Mouse (Mus musculus) lung, adult 2 months (tissue): ENCODE results near the gene Car2. TPM values are rescaled to one million over a fixed set of nuclear protein-coding genes. Genes with fewer than 3 reads are reported as not detected.

Experiments used
- DNase-seq: peaks from one replicate; pipeline ENCODE4 v3.0.0; 2022
- H3K4me1 ChIP-seq: fragments of 200-500 bp; 2 replicates; pipeline ENCODE4 v1.6.1; 2011; ENCODE audit warnings: low read length; ENCODE audit not compliant: control insufficient read depth, insufficient read depth
- H3K4me3 ChIP-seq: fragments of 200-500 bp; replicated peaks from 2 replicates; pipeline ENCODE3; 2011; ENCODE audit warnings: low read depth, mild to moderate bottlenecking, control low read depth, low read length; ENCODE audit errors: extremely low read depth
- CTCF ChIP-seq: fragments of 200-500 bp; IDR thresholded peaks from 2 replicates; pipeline ENCODE4 v1.5.1; 2011; ENCODE audit warnings: mild to moderate bottlenecking, low read length, control low read depth; ENCODE audit not compliant: insufficient read depth
- POLR2A ChIP-seq: fragments of 200-500 bp; IDR thresholded peaks from 2 replicates; pipeline ENCODE4 v1.6.1; 2011; ENCODE audit warnings: low read depth, mild to moderate bottlenecking, control low read depth, low read length, borderline replicate concordance; ENCODE audit errors: extremely low read depth
- WGBS: fragments of 180-500 bp; shearing (Covaris S2); methylation state at CpG from one replicate; pipeline ENCODE4 v1.1.7; 2018; 5-methylcytosine and 5-hydroxymethylcytosine counted together
- polyA plus RNA-seq: library from polyadenylated mRNA; depleted of rRNA; stranded (reverse); fragments of >200 nt; gene quantifications from 2 replicates; pipeline ENCODE4 v1.2.3, GENCODE M21; 2012

Gene Car2
- polyA plus RNA-seq, 1 experiment: 194 TPM

DNA sequence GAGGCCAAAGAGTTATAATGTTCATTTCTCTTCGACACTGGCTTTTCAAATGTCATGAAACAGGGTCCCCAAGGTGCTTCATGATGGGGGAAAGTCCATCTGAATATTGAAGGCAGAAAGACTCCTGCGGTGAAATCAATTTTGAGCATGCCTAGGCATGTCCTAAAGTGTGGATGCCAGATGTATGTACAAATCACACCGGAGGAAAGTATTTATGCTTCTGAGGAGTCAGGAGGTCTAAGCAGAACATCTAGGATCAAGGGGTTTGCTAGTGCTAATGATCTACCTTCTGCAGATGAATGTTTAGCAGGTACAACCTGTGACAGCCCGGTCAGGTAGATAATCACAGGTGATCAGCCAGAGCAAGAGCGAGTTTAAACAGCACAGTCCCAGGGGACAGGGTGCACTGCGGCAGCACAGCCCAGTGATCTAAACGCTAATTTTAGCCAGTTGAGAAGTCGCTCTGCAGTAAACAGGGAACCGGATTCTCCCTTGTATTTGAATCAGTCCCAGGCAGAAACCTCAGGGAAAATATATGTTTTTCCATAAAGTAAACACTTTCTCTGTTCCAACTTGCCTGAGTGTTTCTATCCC is 9.7 kb upstream of the Car2 start:
- WGBS: 64% methylated on average over 9 of the region's 9 CpGs
- TF ChIP-seq POLR2A (no peak), CTCF (no peak)
- DNase-seq: no peak
- H3K4me1 ChIP-seq: no peaks in the 10 kb centered on the region
- no peak overlapping the region for H3K4me3 ChIP-seq

DNA sequence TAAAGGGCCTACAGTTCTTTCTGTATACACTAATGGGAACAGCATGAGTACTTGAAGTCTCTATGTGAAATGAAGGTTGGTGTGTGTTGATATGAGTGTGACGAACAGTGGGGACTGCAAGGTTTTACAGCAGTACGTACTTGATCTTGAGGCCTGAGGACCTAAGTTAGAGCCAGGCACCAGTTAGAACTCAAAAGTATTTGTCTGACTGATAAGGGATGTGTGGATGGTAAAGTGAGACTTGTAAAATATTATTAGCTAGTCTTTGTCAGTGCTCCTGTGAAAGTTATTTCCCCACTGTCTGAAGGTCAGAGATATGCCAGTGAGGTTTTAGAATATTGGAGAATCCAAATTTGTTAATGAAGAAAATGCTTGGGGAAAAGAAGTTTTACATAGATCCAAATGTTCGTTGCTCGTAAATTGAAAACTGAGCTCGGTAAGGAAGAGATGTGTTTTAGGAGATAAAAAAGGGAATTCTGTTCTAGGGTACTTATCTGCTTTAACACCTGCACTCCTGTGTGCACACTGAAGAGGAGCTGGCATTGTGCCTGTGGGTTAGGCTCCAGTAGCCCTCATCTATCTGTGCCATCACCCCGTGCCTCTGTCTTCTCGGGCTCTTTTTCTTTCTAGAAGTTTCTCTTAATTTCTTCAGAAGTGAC is 8.7 kb upstream of the Car2 start:
- no peak overlapping the region for H3K4me3 ChIP-seq
- DNase-seq: no peak
- H3K4me1 ChIP-seq: no peaks in the 10 kb centered on the region
- WGBS: 79% methylated on average over 7 of the region's 7 CpGs
- TF ChIP-seq POLR2A (no peak), CTCF (no peak)

DNA sequence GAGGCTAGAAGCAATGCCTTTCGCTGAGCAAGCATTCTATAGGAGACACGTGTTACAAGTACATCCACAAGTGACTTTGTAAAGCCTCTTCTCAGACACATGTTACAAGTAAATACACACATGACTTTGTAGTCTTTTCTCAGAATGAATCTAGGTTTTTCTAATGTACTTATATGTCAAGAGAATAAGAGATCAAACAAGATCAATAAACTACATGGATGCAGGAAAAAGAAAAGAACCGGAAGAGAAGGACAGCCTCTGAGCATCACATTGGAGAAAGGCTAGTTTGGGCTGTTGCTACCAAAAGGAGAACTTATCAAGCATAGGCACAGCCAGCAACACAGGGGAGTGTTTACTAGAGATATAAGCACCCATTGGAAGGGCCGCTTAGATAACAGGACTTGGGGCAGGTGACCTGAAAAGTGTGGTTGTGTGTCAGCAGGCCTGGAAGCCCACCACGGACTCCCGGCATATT is 7.3 kb upstream of the Car2 start:
- 76% methylated on average over 6 of the region's 6 CpGs for WGBS
- DNase-seq: no peak
- H3K4me3 ChIP-seq: no peak overlapping the region
- TF ChIP-seq POLR2A: no peak
- TF ChIP-seq CTCF: no peak
- H3K4me1 ChIP-seq: no peaks in the 10 kb centered on the region

DNA sequence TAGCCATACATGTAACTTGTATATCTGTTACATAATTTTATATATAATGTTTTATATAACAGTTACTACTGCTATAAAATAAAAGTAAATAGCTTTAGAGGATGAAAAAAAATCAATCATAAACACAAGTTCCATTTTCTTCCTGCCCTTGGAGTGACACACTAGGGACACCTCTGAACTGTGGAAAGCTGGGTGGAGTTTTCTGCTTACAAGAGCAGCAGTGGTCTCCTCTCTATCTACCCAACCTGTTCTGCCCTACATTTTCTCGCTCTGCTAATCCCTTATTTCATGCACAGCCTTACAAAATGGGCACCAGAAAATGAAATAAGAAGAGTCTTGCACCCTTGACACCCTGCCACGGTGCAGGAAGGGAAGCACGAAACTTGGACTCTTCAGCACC is 6.8 kb upstream of the Car2 start:
- 75% methylated on average over 3 of the region's 3 CpGs for WGBS
- TF ChIP-seq POLR2A: no peak
- TF ChIP-seq CTCF: no peak
- no peak for DNase-seq

DNA sequence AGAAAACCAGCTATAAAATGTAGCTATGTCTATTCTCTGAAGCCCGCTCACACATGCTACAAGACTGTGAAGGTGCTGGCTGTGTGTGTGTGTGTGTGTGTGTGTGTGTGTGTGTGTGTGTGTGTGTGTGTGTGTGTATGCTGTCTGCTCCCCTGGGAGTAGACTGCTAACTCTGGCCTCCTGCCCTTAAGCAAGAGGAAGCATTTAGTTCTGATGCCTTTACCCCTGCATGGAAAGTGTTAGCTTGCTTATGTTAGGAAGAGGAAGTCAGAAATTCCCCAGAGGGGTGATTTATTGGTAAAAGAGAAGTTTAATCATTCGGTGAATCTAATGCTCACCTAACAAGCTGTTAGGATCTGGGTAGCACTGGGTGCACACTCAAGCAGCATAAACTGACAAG is 5.8 kb upstream of the Car2 start:
- no peak for DNase-seq
- Histone ChIP-seq H3K4me3 (no peak overlapping the region), H3K4me1 (no peaks in the 10 kb centered on the region)
- WGBS: 54% methylated on average over 2 of the region's 2 CpGs
- TF ChIP-seq CTCF (no peak), POLR2A (no peak)

More for the DNA sequence above, 6.8 kb upstream of the Car2 start:
- Histone ChIP-seq H3K4me1 (no peaks in the 10 kb centered on the region), H3K4me3 (no peak overlapping the region)

DNA sequence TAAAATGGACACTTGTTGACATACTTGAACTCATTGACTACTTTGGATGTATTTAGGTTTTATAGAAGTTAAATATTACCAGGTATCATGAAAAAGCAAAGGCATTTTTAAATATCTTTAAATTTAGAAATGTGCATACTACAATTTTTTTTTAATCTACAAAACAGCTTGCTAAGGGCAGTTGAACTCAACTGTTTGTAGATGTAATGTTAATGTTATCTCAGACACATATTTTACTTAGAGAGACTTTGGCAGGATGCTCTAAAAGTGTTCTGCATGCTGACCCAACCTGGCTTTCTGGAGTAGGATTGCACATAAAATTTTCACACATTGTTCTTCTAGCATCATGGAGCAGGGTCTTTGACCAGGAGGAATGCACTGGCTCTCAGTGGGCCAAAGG is 4.1 kb upstream of the Car2 start:
- TF ChIP-seq CTCF (no peak), POLR2A (no peak)
- Histone ChIP-seq H3K4me3 (no peak overlapping the region), H3K4me1 (no peaks in the 10 kb centered on the region)
- DNase-seq: no peak

DNA sequence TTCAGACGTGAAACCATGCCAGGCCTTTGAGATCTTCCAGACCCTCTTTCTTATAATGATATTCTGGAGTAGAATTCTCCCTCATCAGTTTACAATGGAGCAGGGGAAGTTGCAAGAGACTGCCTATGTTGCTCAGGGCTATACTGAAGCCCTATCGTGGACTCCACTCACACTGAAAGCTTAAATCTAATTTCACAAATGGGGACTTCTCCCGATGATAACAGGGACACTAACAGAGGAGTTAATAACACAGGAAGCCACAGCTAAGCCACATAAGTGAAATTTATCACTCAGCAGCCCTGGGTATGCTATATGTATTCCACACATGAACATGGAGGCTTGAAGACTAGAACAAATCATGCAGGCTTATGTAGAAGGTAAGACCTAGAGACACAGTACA is 3.3 kb upstream of the Car2 start:
- H3K4me1 ChIP-seq: no peaks in the 10 kb centered on the region; the same call in 1 of the 2 replicates
- DNase-seq: no peak
- H3K4me3 ChIP-seq: no peak overlapping the region
- 62% methylated on average over 3 of the region's 3 CpGs for WGBS
- TF ChIP-seq CTCF (no peak), POLR2A (no peak)

DNA sequence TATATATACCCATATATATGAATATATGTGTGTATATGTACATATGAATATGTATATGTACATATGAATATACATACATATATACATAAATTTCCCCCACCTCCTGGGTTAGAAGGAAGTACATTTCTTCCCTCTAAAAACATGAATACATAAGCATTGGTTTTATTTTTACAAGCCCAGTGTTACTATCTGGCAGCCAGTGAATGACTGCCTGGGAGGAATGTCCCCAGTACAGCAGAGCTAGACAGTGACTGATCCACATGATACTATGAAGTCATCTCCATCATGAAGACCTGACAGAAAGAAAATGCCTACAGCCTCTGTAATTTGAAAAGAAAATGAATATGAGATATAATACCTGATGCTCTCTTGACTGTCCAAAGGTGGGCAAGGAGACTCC is 1.2 kb upstream of the Car2 start:
- H3K4me3 ChIP-seq: no peak overlapping the region
- TF ChIP-seq POLR2A (no peak), CTCF (no peak)
- DNase-seq: no peak
- peaks cover 6% of the 10 kb centered on the region; the same call in 1 of the 2 replicates for H3K4me1 ChIP-seq

DNA sequence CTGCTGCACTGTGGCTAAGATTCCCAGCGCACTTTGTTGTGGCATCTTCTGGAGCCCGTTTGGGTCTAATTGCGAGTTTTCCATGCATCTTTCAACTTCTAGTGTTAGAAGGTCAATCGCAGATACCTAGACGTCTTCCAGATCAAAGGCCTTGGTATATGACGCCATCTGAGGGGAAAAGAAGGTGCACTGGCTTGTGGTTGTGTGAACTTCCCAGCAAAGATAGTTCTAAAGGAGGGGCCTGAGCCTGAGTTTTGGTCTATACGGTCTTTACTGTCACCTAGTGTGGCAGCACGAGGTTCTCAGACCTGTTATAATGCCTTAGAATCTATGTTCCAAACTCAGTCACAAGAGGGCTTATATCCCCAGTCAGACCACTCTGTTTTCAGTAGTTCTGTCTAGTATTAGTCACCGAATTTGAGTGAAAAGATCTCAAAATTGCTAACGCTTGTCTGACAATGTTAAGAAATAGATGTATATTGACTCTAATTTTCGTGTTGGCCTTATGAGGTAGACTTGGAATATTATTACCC is 1.1 kb downstream of the Car2 start:
- no peak for DNase-seq
- WGBS: 27% methylated on average over 11 of the region's 11 CpGs
- TF ChIP-seq POLR2A (no peak), CTCF (no peak)
- peak overlapping the region; percentile 67 for H3K4me3 ChIP-seq
- peaks cover 6% of the 10 kb centered on the region; the same call in 1 of the 2 replicates for H3K4me1 ChIP-seq
